Mouse (Mus musculus): ENCODE results near the gene Tgfbr3l. TPM values are rescaled to one million over a fixed set of nuclear protein-coding genes. Genes with fewer than 3 reads are reported as not detected.

The Tgfbr3l gene
- 4.9 and 5.3 TPM in 2 replicates for polyA plus RNA-seq (2014; fragmentation: Nextera tagmentation; extraction: Ambion mirVana)

DNA sequence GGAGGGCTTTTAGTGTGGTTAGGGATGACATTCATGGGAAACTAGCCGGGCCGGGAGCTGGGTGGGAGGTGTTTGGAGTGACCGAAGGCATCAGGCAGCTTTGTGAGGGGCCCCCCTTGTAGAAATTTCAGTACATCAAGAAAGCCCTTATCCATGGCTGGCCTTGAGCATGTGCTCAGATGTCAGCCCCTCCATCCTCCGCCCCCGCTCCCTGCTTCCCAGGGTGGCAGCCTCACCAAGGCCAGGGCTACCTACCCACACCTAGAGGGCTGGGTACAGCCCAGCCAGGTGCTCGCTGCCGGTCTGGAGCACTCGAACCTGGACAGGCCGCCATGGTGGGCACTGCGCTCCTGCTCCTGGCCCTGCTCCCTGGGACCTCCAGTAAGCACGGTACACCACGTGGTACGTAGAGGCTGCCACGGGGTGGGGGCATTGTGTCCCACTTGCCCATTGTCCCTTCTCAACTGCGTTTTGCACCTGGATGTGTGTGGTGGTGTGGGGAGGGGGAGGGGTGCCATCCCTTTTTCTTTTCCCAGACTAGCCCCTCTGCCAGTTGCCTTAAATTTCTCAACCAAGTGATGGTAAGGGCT is at the start of gene Tgfbr3l:
Gene Tgfbr3l (plus strand): TSS at position 264 of the 590 bp plus-strand sequence.
- no peak within 1 kb of the TSS for H3K27ac ChIP-seq (ENCODE audit: low read length)
- peaks cover 7% of the 10 kb centered on the region; the same call in 1 of the 2 replicates for H3K4me1 ChIP-seq (ENCODE audit: control insufficient read depth, insufficient read depth, low read length)
- H3K27me3 ChIP-seq (ENCODE audit: control insufficient read depth, insufficient read depth, low read length), result no peaks in the 10 kb centered on the region
- no peak for ATAC-seq (ENCODE audit: insufficient number of reproducible peaks, insufficient read depth, low FRiP score, low read depth)
- H3K4me3 ChIP-seq (ENCODE audit: low read depth, low read length), result no peak within 1 kb of the TSS
- no peak within 1 kb of the TSS for H3K9ac ChIP-seq (replicated peaks; ENCODE audit: low read depth, low read length)
- no peaks in the 10 kb centered on the region for H3K9me3 ChIP-seq (ENCODE audit: control insufficient read depth, low read depth, low read length)
- 74% methylated on average over 15 of the region's 15 CpGs for WGBS
- H3K4me2 ChIP-seq (replicated peaks; ENCODE audit: low read depth, low read length), result no peak within 1 kb of the TSS
- peaks cover 58% of the 10 kb centered on the region for H3K36me3 ChIP-seq (ENCODE audit: control insufficient read depth, insufficient read depth, low read length)

DNA sequence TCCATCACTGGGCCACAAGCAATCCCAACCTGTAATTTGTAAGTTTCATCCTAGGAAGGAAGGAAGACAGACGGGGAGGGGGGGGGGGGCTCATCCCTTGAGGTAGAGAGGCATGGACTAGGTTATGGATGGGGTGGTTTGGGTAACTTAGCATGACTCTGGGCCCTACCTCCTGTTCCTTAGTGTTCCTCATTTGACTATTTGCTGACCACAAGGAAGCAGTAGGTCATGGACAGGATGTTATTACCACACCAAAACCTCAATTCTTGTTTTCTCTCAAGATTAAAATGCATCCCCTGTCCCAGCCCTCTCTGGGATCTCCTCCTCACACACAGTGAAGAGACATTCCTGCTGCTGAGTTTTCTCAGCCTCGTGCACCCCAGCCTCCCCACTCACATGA is 46.7 kb upstream of the Tgfbr3l start:
- Histone ChIP-seq H3K4me3 (ENCODE audit: low read depth, low read length) (no peak overlapping the region), H3K9ac (replicated peaks; ENCODE audit: low read depth, low read length) (no peak overlapping the region), H3K4me1 (ENCODE audit: control insufficient read depth, insufficient read depth, low read length) (peaks cover 3% of the 10 kb centered on the region; the same call in 1 of the 2 replicates), H3K27me3 (ENCODE audit: control insufficient read depth, insufficient read depth, low read length) (peaks cover 7% of the 10 kb centered on the region; the same call in 1 of the 2 replicates), H3K27ac (ENCODE audit: low read length) (no peak overlapping the region), H3K36me3 (ENCODE audit: control insufficient read depth, insufficient read depth, low read length) (no peaks in the 10 kb centered on the region; the same call in 1 of the 2 replicates), H3K9me3 (ENCODE audit: control insufficient read depth, low read depth, low read length) (no peaks in the 10 kb centered on the region), H3K4me2 (replicated peaks; ENCODE audit: low read depth, low read length) (no peak overlapping the region)
- ATAC-seq (ENCODE audit: insufficient number of reproducible peaks, insufficient read depth, low FRiP score, low read depth), result no peak
- 71% methylated on average over 2 of the region's 2 CpGs for WGBS

DNA sequence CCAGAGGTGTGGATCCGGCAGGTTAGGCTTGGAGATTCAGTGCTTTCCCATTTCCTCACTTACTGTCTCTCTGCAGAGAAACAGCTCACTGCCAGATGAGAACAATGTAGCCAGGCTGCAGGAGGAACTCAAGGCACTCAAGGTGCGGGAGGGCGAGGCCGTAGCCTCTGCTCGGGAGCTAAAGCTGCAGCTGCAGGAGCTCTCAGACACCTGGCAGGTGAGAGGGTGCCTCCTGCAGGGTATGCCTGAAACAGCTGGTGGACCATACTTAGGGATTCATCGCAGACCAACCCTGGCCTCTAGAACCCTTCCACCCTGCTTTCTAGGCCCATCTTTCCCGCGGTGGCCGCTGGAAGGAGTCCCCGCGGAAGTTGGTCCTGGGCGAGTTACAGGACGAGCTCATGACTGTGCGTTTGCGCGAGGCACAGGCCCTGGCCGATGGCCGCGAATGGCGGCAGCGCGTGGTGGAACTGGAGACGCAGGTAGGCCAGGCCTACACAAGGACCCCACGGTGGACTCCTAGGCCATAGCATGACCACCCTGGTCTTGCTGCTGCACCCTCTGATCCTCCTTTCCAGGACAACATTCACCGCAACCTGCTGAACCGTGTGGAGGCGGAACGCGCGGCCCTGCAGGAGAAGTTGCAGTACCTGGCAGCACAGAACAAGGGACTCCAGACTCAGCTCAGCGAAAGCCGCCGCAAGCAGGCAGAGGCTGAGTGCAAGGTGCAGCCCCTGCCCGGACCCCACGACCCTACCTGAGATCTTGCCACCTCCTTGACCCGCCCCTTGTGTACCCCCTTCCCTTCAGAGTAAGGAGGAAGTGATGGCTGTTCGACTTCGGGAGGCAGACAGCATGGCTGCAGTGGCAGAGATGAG is 42.5 kb upstream of the Tgfbr3l start:
- Histone ChIP-seq H3K27ac (ENCODE audit: low read length) (no peak overlapping the region), H3K9ac (replicated peaks; ENCODE audit: low read depth, low read length) (no peak overlapping the region), H3K4me3 (ENCODE audit: low read depth, low read length) (no peak overlapping the region), H3K9me3 (ENCODE audit: control insufficient read depth, low read depth, low read length) (no peaks in the 10 kb centered on the region), H3K4me2 (replicated peaks; ENCODE audit: low read depth, low read length) (peak overlapping the region; percentile 23; the same call in 1 of the 2 replicates), H3K36me3 (ENCODE audit: control insufficient read depth, insufficient read depth, low read length) (no peaks in the 10 kb centered on the region; the same call in 1 of the 2 replicates), H3K27me3 (ENCODE audit: control insufficient read depth, insufficient read depth, low read length) (peaks cover 7% of the 10 kb centered on the region; the same call in 1 of the 2 replicates), H3K4me1 (ENCODE audit: control insufficient read depth, insufficient read depth, low read length) (peaks cover 3% of the 10 kb centered on the region; the same call in 1 of the 2 replicates)
- WGBS, result 30% methylated on average over 38 of the region's 38 CpGs
- no peak for ATAC-seq (ENCODE audit: insufficient number of reproducible peaks, insufficient read depth, low FRiP score, low read depth)

DNA sequence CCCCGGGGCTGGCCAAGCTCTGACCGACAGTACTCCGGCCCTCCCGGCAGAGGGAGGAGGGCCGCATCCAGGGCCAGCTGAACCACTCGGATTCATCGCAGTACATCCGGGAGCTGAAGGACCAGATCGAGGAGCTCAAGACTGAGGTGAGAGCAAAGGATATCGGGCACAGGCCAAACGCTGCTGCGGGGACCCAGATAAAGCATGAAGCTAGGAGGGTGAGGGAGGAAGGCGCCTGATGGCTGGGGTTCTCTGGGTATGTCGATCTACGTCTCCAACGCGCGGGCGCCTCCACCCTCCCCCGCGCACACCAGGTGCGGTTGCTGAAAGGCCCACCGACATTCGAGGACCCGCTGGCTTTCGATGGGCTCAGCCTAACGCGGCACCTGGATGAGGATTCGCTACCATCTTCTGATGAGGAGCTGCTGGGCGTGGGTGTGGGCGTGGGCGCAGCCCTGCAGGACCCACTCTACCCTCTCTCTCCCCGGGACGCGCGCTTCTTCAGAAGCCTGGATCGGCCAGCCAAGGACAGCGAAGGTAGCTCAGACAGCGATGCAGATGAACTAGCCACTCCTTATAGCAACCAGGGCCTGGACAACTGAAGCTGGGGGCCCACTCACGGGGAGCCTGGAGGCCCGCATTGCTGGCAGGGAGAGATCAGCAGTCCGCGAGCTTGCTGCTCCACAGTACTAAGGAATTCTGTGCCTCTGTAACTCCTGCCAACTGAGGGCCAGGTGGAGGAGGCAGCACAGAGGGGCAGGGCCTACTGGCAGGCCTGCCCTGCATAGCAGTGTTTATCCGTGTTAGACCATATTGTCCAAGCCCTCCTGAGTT is 41.6 kb upstream of the Tgfbr3l start:
- Histone ChIP-seq H3K27ac (ENCODE audit: low read length) (no peak overlapping the region), H3K4me3 (ENCODE audit: low read depth, low read length) (no peak overlapping the region), H3K4me2 (replicated peaks; ENCODE audit: low read depth, low read length) (peak overlapping the region; percentile 23; the same call in 1 of the 2 replicates), H3K36me3 (ENCODE audit: control insufficient read depth, insufficient read depth, low read length) (no peaks in the 10 kb centered on the region; the same call in 1 of the 2 replicates), H3K9me3 (ENCODE audit: control insufficient read depth, low read depth, low read length) (no peaks in the 10 kb centered on the region), H3K27me3 (ENCODE audit: control insufficient read depth, insufficient read depth, low read length) (peaks cover 7% of the 10 kb centered on the region; the same call in 1 of the 2 replicates), H3K9ac (replicated peaks; ENCODE audit: low read depth, low read length) (no peak overlapping the region), H3K4me1 (ENCODE audit: control insufficient read depth, insufficient read depth, low read length) (peaks cover 3% of the 10 kb centered on the region; the same call in 1 of the 2 replicates)
- ATAC-seq (ENCODE audit: insufficient number of reproducible peaks, insufficient read depth, low FRiP score, low read depth), result peak; percentile 47
- 18% methylated on average over 44 of the region's 44 CpGs for WGBS

DNA sequence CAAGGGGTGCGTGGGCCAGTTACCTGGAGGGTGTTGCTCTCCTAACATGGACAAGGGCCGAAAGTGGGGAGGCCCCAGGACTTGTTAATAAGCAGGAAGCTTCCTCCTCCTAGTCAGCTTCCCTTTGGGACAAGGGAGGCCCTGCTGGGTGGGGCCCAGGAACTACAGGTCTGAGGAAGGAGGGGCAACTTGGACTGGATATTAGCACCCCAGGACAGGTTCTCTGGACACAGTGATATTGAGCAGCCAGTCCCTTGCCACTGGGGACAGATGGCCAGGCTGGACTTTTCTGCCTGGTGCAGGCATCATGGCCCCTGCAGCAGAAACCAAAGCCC is 41.0 kb upstream of the Tgfbr3l start:
- H3K27ac ChIP-seq (ENCODE audit: low read length), result no peak overlapping the region
- H3K36me3 ChIP-seq (ENCODE audit: control insufficient read depth, insufficient read depth, low read length), result no peaks in the 10 kb centered on the region; the same call in 1 of the 2 replicates

DNA sequence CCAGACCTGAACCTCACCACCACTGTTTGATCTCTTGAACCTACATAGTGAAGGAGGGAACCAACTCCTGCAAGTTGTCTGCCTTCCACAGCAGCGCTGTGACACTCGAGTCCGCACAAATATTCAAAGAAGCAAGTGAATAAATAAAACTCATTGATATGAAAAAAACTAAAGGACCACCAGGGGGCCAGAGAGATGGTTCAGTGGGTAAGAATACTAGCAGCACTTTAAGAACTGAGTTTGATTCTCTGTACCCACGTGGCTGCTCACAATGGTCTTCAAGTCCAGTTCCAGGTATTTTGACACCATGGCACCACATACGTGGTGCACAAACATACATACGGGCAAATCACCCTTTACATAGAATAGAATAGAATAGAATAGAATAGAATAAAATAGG is 36.9 kb upstream of the Tgfbr3l start:
- no peak overlapping the region for H3K4me2 ChIP-seq (replicated peaks; ENCODE audit: low read depth, low read length)
- no peaks in the 10 kb centered on the region; the same call in 1 of the 2 replicates for H3K36me3 ChIP-seq (ENCODE audit: control insufficient read depth, insufficient read depth, low read length)
- H3K9ac ChIP-seq (replicated peaks; ENCODE audit: low read depth, low read length), result no peak overlapping the region
- no peak overlapping the region for H3K27ac ChIP-seq (ENCODE audit: low read length)
- ATAC-seq (ENCODE audit: insufficient number of reproducible peaks, insufficient read depth, low FRiP score, low read depth), result no peak
- H3K27me3 ChIP-seq (ENCODE audit: control insufficient read depth, insufficient read depth, low read length), result 0 out of 2 replicates have a peak, but pooled peaks cover under 1% of the 10 kb centered on the region
- H3K4me3 ChIP-seq (ENCODE audit: low read depth, low read length), result no peak overlapping the region
- no peaks in the 10 kb centered on the region; the same call in 1 of the 2 replicates for H3K4me1 ChIP-seq (ENCODE audit: control insufficient read depth, insufficient read depth, low read length)
- 77% methylated on average over 6 of the region's 6 CpGs for WGBS
- H3K9me3 ChIP-seq (ENCODE audit: control insufficient read depth, low read depth, low read length), result no peaks in the 10 kb centered on the region

More for the DNA sequence above, 41.0 kb upstream of the Tgfbr3l start:
- Histone ChIP-seq H3K9me3 (ENCODE audit: control insufficient read depth, low read depth, low read length) (no peaks in the 10 kb centered on the region), H3K4me1 (ENCODE audit: control insufficient read depth, insufficient read depth, low read length) (peaks cover 3% of the 10 kb centered on the region; the same call in 1 of the 2 replicates), H3K9ac (replicated peaks; ENCODE audit: low read depth, low read length) (no peak overlapping the region), H3K4me3 (ENCODE audit: low read depth, low read length) (no peak overlapping the region), H3K27me3 (ENCODE audit: control insufficient read depth, insufficient read depth, low read length) (peaks cover 7% of the 10 kb centered on the region; the same call in 1 of the 2 replicates), H3K4me2 (replicated peaks; ENCODE audit: low read depth, low read length) (no peak overlapping the region; the same call in 1 of the 2 replicates)
- ATAC-seq (ENCODE audit: insufficient number of reproducible peaks, insufficient read depth, low FRiP score, low read depth), result 0 out of 2 replicates have a peak, but pooled peaks have one; percentile 10
- 60% methylated on average over 2 of the region's 2 CpGs for WGBS

DNA sequence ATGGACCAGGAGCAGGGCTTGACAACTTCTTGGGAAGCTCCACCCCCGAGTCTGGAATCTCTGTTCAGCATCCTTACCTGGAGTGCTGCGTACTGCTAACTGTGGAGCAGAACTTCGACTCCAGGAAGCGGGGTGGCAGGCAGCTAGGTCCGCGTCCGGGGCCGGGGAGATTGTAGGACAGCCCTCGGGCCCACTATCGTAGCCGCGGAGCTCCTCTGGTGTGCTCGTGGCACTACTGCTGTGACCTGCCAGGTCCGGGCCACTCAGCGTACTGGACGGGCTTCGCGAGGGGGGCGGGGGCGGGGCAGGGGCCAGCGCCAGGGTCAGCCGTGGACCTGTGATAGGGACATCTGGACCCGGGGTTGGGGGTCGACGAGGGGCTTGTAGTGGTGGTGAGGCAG is 35.2 kb upstream of the Tgfbr3l start:
- Histone ChIP-seq H3K9me3 (ENCODE audit: control insufficient read depth, low read depth, low read length) (no peaks in the 10 kb centered on the region), H3K4me1 (ENCODE audit: control insufficient read depth, insufficient read depth, low read length) (no peaks in the 10 kb centered on the region), H3K27ac (ENCODE audit: low read length) (no peak overlapping the region; the same call in 1 of the 2 replicates), H3K4me2 (replicated peaks; ENCODE audit: low read depth, low read length) (peak overlapping the region; percentile 89), H3K27me3 (ENCODE audit: control insufficient read depth, insufficient read depth, low read length) (no peaks in the 10 kb centered on the region), H3K36me3 (ENCODE audit: control insufficient read depth, insufficient read depth, low read length) (no peaks in the 10 kb centered on the region; the same call in 1 of the 2 replicates), H3K4me3 (ENCODE audit: low read depth, low read length) (peak overlapping the region; percentile 41), H3K9ac (replicated peaks; ENCODE audit: low read depth, low read length) (0 out of 2 replicates have a peak overlapping the region, but pooled peaks have one; percentile 14)
- 1% methylated on average over 25 of the region's 25 CpGs for WGBS
- ATAC-seq (ENCODE audit: insufficient number of reproducible peaks, insufficient read depth, low FRiP score, low read depth), result peak; percentile 10; the same call in 1 of the 2 replicates
